20 mouse cellular contexts compared by ENCODE assay signal in genomic region chr9:113455577-113455976, GRCm38 (mm10).
DNase-seq lines count a peak whose midpoint lies in the region; ATAC-seq and TF ChIP-seq lines count a peak whose summit lies in the region.
"Had no signal": no experiment of that assay in that cellular context is flagged by ENCODE, and none has a peak within 500 bp of the region (broad histone marks: within the 10 kb centered on the region; RNA-seq: fewer than 3 reads in every experiment).

No protein-coding gene starts in this region.

- 0 out of 2 replicates have a peak, but pooled peaks have one; percentile 10 for TF ChIP-seq CTCF in hindbrain, postnatal 0 days (IDR thresholded peaks at IDR 0.05; ENCODE audit: low read depth)

- no peaks in the 10 kb centered on the region for H3K4me1 ChIP-seq in hindbrain, postnatal 0 days (ENCODE audit: insufficient read depth, low read length)
- no peaks in the 10 kb centered on the region for H3K4me1 ChIP-seq in hindbrain, embryonic 16.5 days (ENCODE audit: control insufficient read depth, insufficient read depth, low read depth, low read length)
- H3K4me1 ChIP-seq: embryonic facial prominence, embryonic 10.5 days; neural tube, embryonic 12.5 days had no signal

- WGBS in hindbrain, postnatal 0 days, result 91% methylated on average over 5 of the region's 5 CpGs
- WGBS in hindbrain, embryonic 16.5 days, result 88% methylated on average over 5 of the region's 5 CpGs

- ATAC-seq in hindbrain, postnatal 0 days, result no peak
- no peak for ATAC-seq in hindbrain, embryonic 16.5 days
- ATAC-seq: activated CD4-positive, CD25-positive, alpha-beta regulatory T cell, adult 4 months; liver, postnatal 0 days; midbrain, embryonic 13.5 days had no signal

- H3K27me3 ChIP-seq in hindbrain, postnatal 0 days (ENCODE audit: insufficient read depth, low read length), result no peaks in the 10 kb centered on the region
- H3K27me3 ChIP-seq in hindbrain, embryonic 16.5 days (replicated peaks; ENCODE audit: control insufficient read depth, insufficient read depth, low read length), result no peaks in the 10 kb centered on the region
- H3K27me3 ChIP-seq: forebrain, embryonic 12.5 days; hindbrain, embryonic 12.5 days; midbrain, embryonic 13.5 days; neural tube, embryonic 12.5 days had no signal

- no peak overlapping the region for H3K4me2 ChIP-seq in hindbrain, postnatal 0 days (ENCODE audit: low read depth, low read length)
- H3K4me2 ChIP-seq in hindbrain, embryonic 16.5 days (ENCODE audit: low read length), result no peak overlapping the region
- H3K4me2 ChIP-seq: forebrain, embryonic 12.5 days; hindbrain, embryonic 12.5 days; midbrain, embryonic 13.5 days; neural tube, embryonic 12.5 days had no signal

- no peaks in the 10 kb centered on the region for H3K36me3 ChIP-seq in hindbrain, postnatal 0 days (ENCODE audit: insufficient read depth, low read length)
- H3K36me3 ChIP-seq in hindbrain, embryonic 16.5 days (ENCODE audit: control insufficient read depth, insufficient read depth, low read length), result no peaks in the 10 kb centered on the region
- H3K36me3 ChIP-seq: embryonic facial prominence, embryonic 10.5 days; forebrain, embryonic 12.5 days; hindbrain, embryonic 12.5 days; midbrain, embryonic 13.5 days; neural tube, embryonic 12.5 days had no signal

- DNase-seq in hindbrain, postnatal 0 days (ENCODE audit: low spot score), result no peak
- DNase-seq in thymus, postnatal 4 days, result peak; percentile 10
- no peak for DNase-seq in thymus, postnatal 10 days (ENCODE audit: low spot score in 2 of 2)
- DNase-seq in NIH3T3 (ENCODE audit: low read depth) (peak; percentile 1), liver (no peak)
- DNase-seq in cerebellum, adult 9-10 months, result no peak
- DNase-seq: cerebellum, adult 18-20 months; gastrocnemius, postnatal 10 days; left cerebral cortex, postnatal 4 days; liver, postnatal 0 days; lung, postnatal 14 days; thymus, adult 18-20 months had no signal

- no peak overlapping the region for H3K27ac ChIP-seq in hindbrain, postnatal 0 days
- H3K27ac ChIP-seq in hindbrain, embryonic 16.5 days (ENCODE audit: low read depth, low read length), result no peak overlapping the region
- H3K27ac ChIP-seq: embryonic facial prominence, embryonic 10.5 days; forebrain, embryonic 12.5 days; hindbrain, embryonic 12.5 days; left cerebral cortex, adult 2 months; midbrain, embryonic 13.5 days; neural tube, embryonic 12.5 days had no signal

- H3K9me3 ChIP-seq in hindbrain, postnatal 0 days (ENCODE audit: low read length), result no peaks in the 10 kb centered on the region
- no peaks in the 10 kb centered on the region for H3K9me3 ChIP-seq in hindbrain, embryonic 16.5 days (ENCODE audit: control insufficient read depth, low read length)
- H3K9me3 ChIP-seq: embryonic facial prominence, embryonic 10.5 days; forebrain, embryonic 12.5 days; midbrain, embryonic 13.5 days; neural tube, embryonic 12.5 days had no signal

- no peak overlapping the region for H3K9ac ChIP-seq in hindbrain, postnatal 0 days (replicated peaks; ENCODE audit: low read length)
- H3K9ac ChIP-seq in hindbrain, embryonic 16.5 days (ENCODE audit: low read depth, low read length), result no peak overlapping the region
- H3K9ac ChIP-seq: forebrain, embryonic 12.5 days; hindbrain, embryonic 12.5 days; liver, postnatal 0 days; midbrain, embryonic 13.5 days; neural tube, embryonic 12.5 days had no signal

- no peak overlapping the region for H3K4me3 ChIP-seq in hindbrain, postnatal 0 days (ENCODE audit: low read length)
- H3K4me3 ChIP-seq in hindbrain, embryonic 16.5 days (ENCODE audit: low read length), result no peak overlapping the region
- H3K4me3 ChIP-seq: embryonic facial prominence, embryonic 10.5 days; forebrain, embryonic 12.5 days; hindbrain, embryonic 12.5 days; left cerebral cortex, adult 2 months; midbrain, embryonic 13.5 days; neural tube, embryonic 12.5 days had no signal

Comparison
In these comparisons a context has a peak if more than half of its experiments do, and no peak if none do; other contexts are left out.
1. DNase-seq: peak in thymus, postnatal 4 days (single experiment) and NIH3T3 (single experiment); none in hindbrain, postnatal 0 days (single experiment), thymus, postnatal 10 days (0 of 2), cerebellum, adult 9-10 months (single experiment) and liver (single experiment).